Mouse (Mus musculus): Measurements from ENCODE around the gene Cela1.

DNA sequence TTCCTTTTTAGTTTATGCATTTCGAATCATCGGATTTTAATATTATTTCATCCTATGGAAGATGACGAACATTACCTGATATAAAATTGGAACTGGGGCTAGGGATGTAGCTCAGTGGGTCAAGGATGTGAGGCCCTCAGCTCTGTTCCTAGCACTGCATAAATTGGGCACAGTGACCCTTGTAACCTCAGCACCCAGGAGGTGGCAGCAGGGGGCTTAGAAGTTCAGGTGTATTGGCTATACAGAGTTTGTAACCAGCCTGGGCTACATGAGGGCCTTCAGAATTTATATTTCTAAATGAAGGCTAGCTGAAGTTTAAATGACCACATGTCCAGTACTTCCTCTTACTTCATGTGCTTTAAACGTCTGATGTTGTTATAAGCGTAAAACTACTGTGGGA is 33.7 kb upstream of the Cela1 start:
- TF ChIP-seq CTCF (IDR thresholded peaks at IDR 0.05; ENCODE audit: low read depth, low read length) (no peak), POLR2AphosphoS5 (IDR thresholded peaks at IDR 0.05; ENCODE audit: insufficient replicate concordance, low read depth, low read length) (no peak)
